Mouse (Mus musculus): ENCODE measurements around the gene Klrb1a.

Gene Klrb1a

DNA sequence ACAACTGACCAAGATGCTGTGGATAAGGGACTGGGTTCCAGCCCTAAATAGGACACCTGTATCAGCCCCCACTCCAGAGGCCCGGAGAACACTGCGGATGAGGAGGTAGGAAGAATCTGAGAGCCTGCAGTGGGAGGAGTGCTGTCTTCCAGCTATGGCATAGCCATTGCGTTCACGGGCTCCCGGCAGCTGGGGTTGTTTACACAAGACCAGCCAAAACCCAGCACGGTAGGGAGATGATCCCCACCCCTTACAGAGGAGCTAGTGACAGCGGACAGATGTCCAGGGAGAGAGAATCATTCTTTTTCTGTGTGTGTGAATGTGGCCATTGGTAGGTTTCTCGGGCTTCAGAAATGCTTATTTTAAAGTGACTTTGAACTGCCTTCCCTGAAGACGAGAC lies 17.0 kb downstream of the Klrb1a start:
- POLR2A ChIA-PET = no interaction called here
- CTCF ChIA-PET = interaction anchor here in 2 of 4 experiments (0.6 to 1.1 kb wide), 4 partner anchors 24 to 652 kb away, joined by 3 to 5 read pairs (median 4); no protein-coding TSS in a partner anchor

DNA sequence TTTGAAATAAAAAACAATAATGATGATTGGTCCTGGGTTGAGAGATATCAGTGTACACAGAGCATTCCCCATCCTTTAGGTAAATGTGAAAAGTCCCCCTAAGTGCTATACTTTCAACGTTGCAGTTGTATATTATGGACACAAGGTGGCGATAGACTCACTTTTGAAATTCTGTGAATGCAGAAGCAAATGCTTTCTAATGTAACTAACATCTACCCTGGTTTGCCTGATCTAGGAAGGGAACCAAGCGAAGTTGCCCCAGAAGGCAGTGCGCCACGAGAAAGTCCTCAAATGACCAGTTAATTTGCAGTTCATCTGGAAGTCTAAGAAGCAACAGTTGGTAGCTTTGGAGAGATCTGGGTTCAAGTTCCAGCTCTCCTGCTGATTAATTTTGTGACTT lies 18.8 kb downstream of the Klrb1a start:
- POLR2A ChIA-PET = no interaction called here
- CTCF ChIA-PET = interaction anchor here in 3 of 4 experiments (0.7 to 1.0 kb wide), 4 partner anchors 25 to 149 kb away, joined by 3 to 4 read pairs (median 4); no protein-coding TSS in a partner anchor

DNA sequence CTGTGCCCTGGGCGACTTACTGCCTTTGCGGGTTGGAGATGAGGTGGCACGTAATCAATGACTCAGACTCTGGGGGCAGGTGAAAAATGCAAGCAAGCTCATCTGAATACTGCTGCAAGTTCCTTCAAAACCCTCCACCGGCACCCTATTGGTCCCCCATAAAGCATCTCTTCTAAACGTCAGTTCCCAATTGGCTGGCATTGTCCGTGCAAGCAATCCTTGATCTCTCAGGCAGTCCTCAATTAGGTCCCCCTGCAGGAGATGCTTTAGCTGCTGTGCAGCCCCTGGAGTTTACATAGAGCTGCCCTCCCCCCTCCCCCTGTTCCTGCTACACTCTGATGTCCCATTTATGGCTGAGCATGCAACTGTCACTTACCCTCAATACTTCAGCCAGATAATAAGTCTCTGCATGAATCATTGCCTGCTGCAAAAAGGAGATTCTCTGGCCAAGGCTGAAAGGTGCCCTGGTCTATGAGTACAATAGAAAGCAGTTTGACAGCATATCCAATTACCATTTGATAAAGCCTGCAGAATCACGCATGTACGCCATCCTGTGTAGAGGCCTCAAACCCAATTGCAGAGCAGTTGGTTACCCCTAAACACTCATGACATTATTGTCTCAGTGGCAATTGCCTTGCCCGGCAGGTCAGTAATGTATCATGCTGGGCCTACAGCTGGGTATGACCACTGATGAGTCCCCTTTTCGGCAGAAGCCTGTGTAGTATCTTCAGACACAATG lies 20.7 kb downstream of the Klrb1a start:
- CTCF ChIA-PET = interaction anchor here in 3 of 4 experiments (0.6 to 1.2 kb wide), 5 partner anchors 27 to 635 kb away, joined by 3 to 5 read pairs (median 4); no protein-coding TSS in a partner anchor

DNA sequence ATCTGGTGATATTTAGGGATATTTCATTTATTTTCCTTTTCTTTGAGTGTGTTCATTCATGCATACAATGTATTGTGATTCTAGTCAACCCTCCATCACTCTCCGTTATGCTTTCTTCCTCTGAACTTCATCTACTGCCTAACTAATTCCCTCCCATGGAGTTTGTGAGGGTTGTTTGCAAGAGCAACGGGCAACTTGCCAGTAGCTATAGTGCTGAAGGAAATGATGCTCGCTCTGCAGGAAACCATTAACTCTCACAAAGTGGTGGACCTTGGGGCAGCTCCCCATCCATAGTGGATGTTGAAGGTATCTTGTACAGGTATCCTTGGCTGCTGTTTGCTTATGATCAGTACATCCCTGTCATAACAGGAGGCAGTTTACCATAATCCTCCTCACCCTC lies 21.3 kb downstream of the Klrb1a start:
- CTCF ChIA-PET = interaction anchor here in 1 of 4 experiments (1.2 kb wide), 1 partner anchor 122 kb away, joined by 3 read pairs; no protein-coding TSS in a partner anchor
- POLR2A ChIA-PET = no interaction called here

More for the DNA sequence above, 20.7 kb downstream of the Klrb1a start:
- POLR2A ChIA-PET = no interaction called here

DNA sequence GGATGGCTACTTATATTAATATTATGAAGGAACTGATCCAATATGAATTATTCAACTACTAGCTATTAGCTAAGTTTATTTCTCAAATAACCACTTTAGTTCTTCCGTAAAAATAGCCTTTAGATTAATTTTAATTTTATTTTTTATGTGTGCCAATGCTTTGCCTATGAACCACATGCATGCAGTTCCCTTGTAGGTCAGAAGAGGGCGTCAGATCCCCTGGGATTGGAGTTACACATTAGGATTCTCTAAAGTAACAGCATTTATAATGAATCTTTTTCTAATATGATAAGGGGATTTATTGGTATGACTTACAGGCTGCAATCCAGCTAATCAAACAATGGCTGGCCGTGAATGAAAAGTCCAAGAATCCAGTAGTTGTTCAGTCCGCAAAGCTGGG lies 23.8 kb downstream of the Klrb1a start:
- ChIA-PET POLR2A (interaction anchor here in 1 of 4 experiments (0.7 kb wide), 1 partner anchor 31 kb away, joined by 3 read pairs; no protein-coding TSS in a partner anchor), CTCF (interaction anchor here in 2 of 4 experiments (0.5 to 1.0 kb wide), 4 partner anchors 74 to 246 kb away, joined by 3 to 4 read pairs (median 3); no protein-coding TSS in a partner anchor)

DNA sequence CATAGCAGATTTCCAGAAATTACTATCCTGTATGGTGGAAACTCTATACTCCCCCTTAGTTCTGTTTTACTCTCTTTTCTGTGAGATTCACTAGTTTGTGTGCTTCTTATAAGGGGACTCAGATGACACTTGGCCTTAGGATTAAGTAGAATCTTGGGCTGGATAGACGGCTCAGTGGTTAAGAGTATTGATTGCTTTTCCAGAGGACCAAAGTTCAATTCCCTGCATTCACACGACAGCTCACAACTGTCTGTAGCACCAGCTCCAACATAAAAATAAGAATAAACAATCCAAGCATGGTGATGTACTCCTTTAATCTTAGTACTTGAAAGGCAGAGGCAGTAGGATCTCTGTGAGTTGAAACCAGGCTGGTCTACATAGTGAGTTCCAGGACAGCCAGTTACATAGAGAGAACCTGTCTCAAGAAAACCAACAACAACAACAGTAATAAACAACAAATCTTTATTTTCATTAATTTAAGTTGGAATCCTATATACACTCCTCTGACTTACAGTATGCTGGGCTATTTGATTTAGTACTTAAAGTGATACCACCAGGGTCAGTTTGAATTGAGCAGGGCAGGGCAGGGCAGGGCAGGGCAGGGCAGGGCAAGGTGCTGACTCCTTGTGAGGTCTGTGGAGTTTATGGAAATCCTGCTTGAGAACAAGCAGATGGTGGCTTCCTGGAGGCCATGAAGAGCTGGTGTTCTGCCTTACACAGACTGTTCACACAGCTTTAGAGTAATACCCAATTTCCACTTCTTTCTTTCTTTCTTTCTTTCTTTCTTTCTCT lies 24.9 kb downstream of the Klrb1a start:
- POLR2A ChIA-PET = interaction anchor here in 1 of 4 experiments (0.8 kb wide), 1 partner anchor 56 kb away, joined by 3 read pairs; no protein-coding TSS in a partner anchor
- CTCF ChIA-PET = no interaction called here

DNA sequence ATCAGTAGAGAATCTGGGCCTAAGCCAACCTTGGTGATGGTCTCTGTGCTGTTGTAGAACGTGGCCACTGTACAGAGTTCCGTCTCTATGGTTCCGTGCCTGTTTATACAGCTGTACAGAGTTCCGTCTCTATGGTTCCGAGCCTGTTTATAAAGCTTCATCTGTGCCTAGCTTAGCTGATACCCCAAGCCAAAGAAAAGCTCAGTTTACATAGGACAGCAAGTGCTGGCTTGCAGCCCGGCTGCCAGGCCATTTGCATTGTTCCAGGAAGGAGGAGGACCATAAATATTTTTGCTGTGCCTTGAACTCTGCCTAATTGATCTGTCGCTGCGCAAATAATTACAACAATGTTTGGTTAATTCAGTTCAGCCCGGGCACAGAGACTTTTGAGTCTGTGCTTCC lies 26.2 kb downstream of the Klrb1a start:
- POLR2A ChIA-PET = no interaction called here
- CTCF ChIA-PET = interaction anchor here in 2 of 4 experiments (0.5 to 1.2 kb wide), 4 partner anchors 10 to 526 kb away, joined by 3 to 7 read pairs (median 4); no protein-coding TSS in a partner anchor

DNA sequence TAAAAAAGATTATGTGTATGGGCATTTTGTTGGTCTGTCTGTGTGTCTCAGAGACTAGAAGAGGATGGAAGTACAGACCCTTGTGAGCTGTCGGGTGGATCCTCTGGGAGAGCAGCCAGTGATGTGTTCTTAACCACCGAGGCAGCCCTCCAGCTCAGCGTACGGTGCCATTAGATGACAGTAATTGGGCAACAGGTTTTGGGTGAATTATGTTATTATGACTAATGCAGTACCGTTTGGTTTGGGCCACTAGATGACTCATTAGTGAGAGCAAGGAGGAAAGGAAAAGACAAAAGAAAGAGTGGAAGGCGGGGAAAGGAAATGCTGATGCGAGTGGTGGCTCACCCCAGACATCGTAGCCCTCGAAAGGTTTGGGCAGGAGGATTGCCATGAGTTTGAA lies 28.7 kb downstream of the Klrb1a start:
- ChIA-PET POLR2A (no interaction called here), CTCF (no interaction called here)

DNA sequence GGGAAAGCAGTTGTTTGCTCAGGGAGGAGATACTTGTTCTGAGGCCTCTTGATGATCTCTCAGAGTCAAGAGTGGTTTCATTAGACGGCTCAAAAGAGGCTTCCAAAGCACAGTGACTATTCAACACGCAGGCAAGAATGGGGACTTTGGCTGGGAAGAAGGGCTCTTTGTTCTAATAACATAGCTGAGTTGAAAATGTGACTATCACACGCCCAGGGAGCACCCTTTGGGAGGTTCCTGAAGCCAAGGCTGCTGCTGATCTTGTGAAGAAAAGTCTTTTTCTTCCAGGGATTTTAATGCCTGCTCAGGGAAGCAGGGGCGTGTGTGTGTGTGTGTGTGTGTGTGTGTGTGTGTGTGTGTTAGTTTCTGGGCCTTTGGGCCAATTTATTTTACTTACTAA lies 33.9 kb downstream of the Klrb1a start:
- POLR2A ChIA-PET = interaction anchor here in 2 of 4 experiments (0.6 to 0.7 kb wide), 3 partner anchors 246 to 741 kb away, joined by 3 to 6 read pairs (median 4); no protein-coding TSS in a partner anchor

DNA sequence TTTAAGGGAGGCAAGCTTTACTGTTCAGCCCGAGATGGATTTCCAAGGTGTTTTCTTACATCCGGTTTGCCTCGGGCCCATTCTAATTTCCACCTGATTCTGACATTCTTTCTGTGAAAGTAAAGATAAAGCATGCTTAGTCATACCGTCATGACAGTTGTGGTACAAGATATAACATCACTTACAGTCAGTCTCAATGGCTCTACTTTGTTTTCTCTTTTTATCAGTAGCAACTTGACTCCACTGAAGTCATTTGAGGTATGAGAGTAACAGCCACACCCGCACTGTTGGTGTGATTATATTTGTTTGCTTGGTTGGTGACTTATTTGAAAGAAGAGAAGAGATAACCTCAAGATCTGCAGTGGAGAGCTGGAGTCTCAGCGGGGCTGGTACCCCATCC lies 35.7 kb downstream of the Klrb1a start:
- CTCF ChIA-PET = interaction anchor here in 2 of 4 experiments (0.6 kb wide), 4 partner anchors 10 to 1169 kb away, joined by 3 to 5 read pairs (median 4); no protein-coding TSS in a partner anchor
- POLR2A ChIA-PET = no interaction called here

More for the DNA sequence above, 33.9 kb downstream of the Klrb1a start:
- CTCF ChIA-PET = interaction anchor here in 1 of 4 experiments (1.0 kb wide), 1 partner anchor 40 kb away, joined by 3 read pairs; no protein-coding TSS in a partner anchor

DNA sequence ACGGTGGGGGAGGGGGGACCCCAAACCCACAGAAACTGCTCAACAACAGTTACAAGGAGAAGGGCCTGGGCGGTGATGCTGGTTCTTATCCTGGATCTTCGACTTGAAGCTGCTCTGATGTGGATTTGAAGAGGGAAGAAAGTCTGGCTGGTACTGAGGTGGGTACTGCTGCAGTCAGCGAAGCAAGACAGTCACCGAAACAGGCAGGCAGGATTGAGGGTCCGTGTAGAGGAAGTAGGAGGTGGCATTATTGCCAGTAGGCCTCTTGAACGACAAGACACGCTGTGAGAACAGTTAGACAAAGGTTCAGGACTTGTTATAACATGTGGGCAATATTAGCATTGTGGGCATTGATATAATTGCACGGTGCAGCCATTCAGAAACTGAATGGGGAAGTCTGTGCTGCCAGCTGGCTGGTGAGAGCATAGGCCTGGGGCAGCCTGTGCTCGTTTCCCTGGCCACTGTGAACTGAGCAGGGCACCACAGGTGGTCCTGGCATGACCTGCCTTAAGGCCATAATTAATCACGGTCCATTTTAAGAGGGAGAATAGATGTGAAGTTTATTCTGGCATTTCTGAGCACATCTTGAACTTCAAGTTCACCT lies 37.6 kb downstream of the Klrb1a start:
- ChIA-PET CTCF (interaction anchor here in 1 of 4 experiments (0.9 kb wide), 1 partner anchor 182 kb away, joined by 3 read pairs; no protein-coding TSS in a partner anchor), POLR2A (no interaction called here)

DNA sequence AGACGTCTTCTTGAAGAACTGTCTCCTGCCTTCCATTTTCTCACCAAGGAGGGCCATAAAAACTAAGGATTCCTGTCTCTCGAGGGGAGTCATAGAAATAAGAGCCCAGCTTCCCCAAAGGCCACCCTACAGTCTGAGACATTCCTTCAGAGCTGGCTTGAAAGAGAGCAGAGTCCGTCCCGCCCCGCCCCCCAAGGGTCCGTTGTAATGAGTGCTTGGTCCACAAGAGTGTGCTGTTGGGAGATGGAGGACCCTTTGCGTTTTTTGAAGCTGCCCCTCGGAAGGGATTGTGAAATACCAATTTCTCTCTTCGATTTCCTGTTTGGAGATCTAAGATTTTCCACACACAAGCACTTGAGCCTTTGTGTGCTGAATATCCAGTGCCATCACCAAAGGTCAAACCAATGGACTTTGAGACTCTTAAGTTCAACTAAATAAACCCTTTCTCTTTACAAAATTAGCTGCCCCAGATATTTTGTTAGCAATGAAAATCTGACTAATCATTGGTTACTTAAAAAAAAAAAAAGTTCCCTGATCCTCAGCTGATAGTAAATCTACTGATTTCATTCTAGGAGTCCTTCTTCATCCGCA lies 39.2 kb downstream of the Klrb1a start:
- POLR2A ChIA-PET = interaction anchor here in 3 of 4 experiments (0.5 to 1.0 kb wide), 3 partner anchors 10 to 199 kb away, joined by 3 read pairs; no protein-coding TSS in a partner anchor
- CTCF ChIA-PET = interaction anchor here in 3 of 4 experiments (0.5 to 1.3 kb wide), 11 partner anchors 13 to 471 kb away, joined by 3 to 7 read pairs (median 4); partner anchors contain the start of gene Klrb1 (in 1 of the 3)

DNA sequence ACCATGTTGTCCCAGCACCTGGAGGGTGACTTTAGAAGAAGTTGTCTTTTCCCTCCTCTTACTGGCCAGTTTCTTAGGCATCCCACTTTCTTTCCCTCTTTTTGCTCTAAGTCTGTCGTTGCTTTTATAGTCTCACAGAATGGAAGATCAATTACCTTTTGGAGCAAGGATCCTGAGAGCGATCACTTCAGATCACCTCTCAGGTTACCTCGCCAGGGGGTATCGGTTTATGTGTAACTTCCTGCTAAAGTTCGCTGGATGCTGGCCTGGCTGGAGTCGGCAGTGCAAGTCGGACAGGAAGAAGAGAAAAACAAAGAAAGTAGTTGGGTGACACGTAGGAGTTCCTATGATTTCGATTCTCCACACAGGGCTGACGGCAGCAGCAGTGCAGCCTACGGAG lies 41.8 kb downstream of the Klrb1a start, which contains the start of gene A2ml1:
Gene A2ml1 (minus strand): TSS at position 101 of the 400 bp plus-strand sequence.
- ChIA-PET CTCF (no interaction called here), POLR2A (no interaction called here)

DNA sequence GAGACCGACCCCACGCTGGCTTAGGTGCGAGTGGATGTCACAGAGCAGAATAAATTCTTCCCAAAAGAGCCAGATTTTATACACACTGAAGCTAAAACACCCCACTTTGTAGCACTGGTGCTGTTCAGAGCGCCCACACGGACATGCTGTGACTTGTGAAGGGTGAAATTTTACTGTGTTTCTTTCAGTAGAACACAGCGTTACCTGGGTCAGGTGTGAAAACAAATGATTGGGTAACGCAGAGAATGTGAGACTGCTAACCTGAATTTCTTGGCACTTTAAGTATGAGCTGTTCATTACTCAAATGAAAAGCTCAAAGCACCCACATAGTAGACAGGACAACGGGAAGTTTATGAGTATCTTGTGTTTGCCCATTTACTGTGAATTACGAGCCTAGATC lies 46.0 kb downstream of the Klrb1a start:
- POLR2A ChIA-PET = interaction anchor here in 1 of 4 experiments (0.6 kb wide), 1 partner anchor 229 kb away, joined by 3 read pairs; no protein-coding TSS in a partner anchor
- CTCF ChIA-PET = interaction anchor here in 1 of 4 experiments (0.6 kb wide), 1 partner anchor 110 kb away, joined by 4 read pairs; no protein-coding TSS in a partner anchor

DNA sequence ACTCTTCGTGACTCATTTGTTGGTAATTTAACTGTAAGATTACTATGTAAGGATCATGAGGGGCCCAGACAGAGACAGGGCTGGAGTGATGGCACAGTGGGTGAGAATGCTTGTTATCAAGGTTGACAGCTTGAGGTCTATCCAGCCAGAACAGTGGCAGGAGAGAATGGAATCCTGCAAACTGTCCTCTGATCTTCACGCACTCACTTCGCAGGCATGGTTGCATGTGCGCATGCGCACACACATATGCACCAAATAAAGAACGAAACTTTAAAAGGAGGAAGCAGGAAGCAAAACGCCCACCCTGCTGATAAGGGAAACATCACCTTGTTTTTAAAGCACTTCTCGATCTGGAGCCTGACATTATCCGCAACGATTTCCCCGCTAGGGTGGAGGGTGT lies 56.7 kb downstream of the Klrb1a start:
- ChIA-PET POLR2A (no interaction called here), CTCF (no interaction called here)
